Mouse (Mus musculus): ENCODE data around the gene Fbln7.

DNA sequence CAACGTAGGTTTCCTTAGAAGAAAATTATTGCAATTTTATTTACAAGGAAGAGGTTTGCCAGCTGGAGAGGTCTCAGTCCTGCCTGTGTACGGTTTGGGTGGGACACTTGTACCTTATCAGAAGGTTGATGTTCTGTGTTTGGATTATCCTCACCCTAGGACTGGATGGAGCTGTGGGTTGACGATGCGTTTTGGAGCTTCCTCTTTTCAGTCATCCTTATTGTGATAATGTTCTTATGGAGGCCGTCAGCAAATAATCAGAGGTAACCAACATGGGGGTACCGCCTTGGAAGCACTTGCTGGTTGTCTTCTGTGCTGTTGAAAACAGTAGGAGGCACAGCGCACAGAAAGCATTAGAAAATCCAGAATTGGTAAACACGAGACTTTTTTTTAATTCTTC, 20.3 kb upstream of the Fbln7 start:
- peak; percentile 69 to 70; a peak in 3 of 4 replicates for TF ChIP-seq EP300 (IDR thresholded peaks at IDR 0.05; ENCODE audit: low read depth in 1 of 2, low read length in 2 of 2)
- TF ChIP-seq TCF12 (IDR thresholded peaks at IDR 0.05; ENCODE audit: low read depth, low read length), result 0 out of 2 replicates have a peak, but pooled peaks have one; percentile 14
